Mouse (Mus musculus): ENCODE measurements around the gene Phip.

Gene Phip

DNA sequence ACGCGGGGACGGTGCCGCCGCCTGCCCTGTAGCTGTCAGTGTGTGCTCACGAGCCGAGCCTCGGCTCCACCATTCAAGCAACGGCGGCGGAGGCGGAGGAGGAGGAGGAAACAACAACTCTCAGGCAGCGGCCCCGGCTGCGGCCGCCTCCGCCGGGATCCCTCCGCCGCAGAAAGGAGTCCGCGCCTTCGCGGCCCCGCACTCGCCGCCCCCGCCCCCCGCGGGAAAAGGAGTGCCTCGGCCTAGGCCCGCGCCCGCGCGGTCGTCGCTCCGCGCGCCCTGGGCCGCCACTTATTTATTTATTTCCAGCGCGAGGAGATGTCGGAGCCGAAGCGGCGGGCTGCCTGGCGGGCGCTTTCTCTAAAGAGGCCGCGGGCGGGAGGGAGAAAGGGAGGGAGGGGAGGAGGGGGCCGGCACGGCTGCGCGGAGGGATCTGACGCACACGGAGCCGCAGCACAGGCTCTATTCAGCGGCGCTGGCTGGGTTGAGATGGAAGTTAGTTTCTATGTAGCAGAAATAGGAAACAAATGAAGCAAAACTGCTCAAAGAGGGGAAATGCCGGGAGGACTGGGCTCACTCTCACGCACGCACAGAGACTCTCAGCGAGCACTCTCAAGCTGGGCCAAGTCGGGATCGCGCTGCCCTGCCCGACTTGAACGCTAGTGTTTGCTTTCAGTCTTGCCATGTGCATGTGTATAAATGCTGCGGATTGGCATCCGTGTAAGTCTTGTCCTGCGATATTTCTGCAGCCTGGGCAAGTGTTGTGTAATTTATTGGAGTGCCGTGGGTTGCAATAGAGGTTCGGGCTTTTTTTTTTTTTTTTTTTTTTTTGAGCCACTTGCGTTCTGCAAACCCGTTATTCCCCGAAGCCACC is at the start of gene Phip:
Gene Phip, minus strand, starts transcription at position 175 of the 874 bp plus-strand sequence.
- peak; percentile 91 for DNase-seq (ENCODE audit: low read depth, low spot score)

- DNase-seq (ENCODE audit: low read depth, low spot score): no peak
These were observed 48.4 kb upstream of the Phip start for GRCm38 (mm10) chr9:83023724-83024123.

DNA sequence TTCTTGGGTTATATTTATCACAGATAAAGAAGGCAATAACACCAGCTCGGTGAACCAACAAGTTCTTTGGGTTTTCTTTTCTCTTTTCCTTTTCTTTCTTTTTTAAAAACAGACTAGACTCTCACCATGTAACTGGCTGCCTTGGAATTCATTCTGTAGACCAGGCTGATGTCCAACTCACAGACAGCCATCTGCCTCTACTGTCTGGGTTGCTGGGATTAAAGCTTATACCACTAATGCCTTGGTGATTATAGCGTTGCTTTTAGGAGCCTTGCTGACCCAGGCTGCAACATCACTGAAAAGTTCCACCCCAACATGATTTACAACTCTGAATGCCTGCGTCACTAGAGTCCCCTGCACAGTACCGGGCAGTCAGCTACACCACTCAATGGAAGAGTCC is 39.2 kb upstream of the Phip start:
- no peak for DNase-seq (ENCODE audit: low read depth, low spot score)

- DNase-seq (ENCODE audit: low read depth, low spot score): no peak
These were observed 33.0 kb upstream of the Phip start for GRCm38 (mm10) chr9:83008306-83008705.

GRCm38 (mm10) chr9:83001342-83001741 is 26.0 kb upstream of the Phip start:
- no peak for DNase-seq (ENCODE audit: low read depth, low spot score)

GRCm38 (mm10) chr9:82997765-82998500 is 22.6 kb upstream of the Phip start:
- no peak for DNase-seq (ENCODE audit: low read depth, low spot score)

- DNase-seq (ENCODE audit: low read depth, low spot score): no peak
These were observed 1.6 kb upstream of the Phip start for GRCm38 (mm10) chr9:82976936-82977335.

DNA sequence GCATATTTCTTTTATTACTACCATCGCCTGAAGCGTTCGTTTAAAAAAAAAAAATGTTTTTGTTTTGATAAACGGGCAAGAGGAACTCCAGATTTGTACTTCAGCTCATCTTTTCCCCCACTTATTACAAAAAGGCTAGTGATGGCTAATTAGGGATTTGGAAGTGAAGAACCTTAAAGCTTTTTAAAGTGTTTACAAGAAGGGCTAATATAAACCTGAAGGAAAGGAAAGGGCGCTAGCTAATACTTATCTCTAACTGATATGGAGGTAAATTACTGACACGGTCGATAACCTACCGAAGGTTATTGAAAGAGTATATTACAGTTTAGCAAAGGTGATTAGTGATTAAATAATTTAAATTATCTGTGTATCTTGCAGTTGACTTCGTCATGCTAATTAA is 903 bp upstream of the Phip start:
- no peak for DNase-seq (ENCODE audit: low read depth, low spot score)

DNA sequence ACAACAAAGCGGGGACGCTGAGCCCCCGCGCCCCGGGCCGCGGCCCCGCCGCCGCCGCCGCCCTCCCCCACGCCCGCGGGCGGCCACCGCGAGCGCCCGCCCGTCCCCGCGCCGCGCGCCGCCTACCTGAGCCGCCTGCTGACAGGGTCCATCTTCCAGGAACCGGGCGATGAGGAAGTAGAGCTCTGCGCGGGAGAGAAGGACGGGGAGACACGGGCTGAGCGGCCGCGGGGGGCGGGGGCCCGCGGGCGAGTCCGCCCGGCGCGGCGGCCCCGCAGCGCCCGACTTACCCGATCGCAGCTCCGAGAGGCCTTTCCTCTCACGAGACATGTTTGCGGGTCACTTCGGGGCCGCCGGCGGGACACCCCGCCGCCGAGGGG is 364 bp downstream of the Phip start:
- DNase-seq (ENCODE audit: low read depth, low spot score): no peak

DNA sequence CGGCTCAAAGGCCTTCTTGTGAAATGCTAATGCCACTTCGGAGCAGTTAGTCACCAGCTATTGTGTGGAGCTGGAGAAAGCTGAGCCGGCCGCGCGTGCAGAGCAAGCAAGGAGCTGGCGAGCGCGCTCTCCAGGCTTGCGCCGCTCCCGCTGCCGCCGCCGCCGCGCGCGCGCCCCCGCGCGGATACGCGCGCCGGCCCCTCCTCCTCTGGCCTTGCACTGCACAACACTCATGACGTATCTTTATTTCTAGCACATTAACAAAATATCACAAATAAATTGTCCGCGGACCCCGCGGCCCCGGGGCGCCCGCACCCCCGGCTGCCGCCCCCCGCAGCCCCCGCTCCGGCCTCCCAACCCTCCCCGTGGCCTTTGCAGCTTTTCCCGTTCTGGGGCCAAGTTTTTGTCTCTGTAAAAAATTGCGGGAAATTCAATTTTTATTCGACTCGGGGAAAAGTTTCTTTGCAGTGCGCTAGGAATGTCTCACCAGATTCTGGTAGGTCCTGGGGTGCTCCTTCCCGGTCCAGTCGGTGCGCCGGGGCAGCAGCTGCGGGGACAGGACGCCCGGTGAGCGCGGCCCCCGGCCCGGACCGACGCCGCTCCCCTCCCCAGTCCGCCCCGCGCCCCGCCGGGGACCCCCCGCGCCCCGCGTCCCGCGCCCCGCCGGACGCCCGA is 992 bp downstream of the Phip start:
- peak; percentile 79 for DNase-seq (ENCODE audit: low read depth, low spot score)

DNA sequence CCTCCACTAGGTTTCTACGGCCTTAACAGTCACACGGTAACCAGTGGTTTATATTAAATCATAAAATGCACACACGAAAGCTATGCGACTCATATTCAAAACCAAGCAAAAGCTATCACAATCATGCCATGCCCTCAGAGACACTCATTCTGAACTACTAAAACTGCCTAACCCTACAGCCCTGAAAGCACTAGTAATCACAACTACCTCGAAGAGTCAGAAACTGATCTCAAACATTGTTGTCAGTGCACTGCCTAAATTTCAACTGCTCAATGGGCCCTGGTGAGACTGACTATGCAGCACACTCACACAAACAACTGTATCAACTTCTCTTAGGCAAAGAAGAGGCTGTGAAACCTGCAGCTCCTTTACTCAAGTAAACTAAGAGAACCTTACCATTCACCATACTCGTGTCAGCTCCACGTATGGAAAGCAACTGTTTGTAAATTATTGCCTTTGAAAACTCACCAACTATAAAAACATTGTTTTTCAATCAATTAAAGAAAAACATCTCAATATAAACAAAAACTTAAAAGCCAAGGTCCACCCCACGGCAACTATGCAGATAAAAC is 1.9 kb downstream of the Phip start:
- DNase-seq (ENCODE audit: low read depth, low spot score): no peak

GRCm38 (mm10) chr9:82971433-82971832 is 3.9 kb downstream of the Phip start:
- no peak for DNase-seq (ENCODE audit: low read depth, low spot score)

- no peak for DNase-seq (ENCODE audit: low read depth, low spot score)
These were observed 8.2 kb downstream of the Phip start for GRCm38 (mm10) chr9:82967076-82967621.

GRCm38 (mm10) chr9:82963981-82964380 is 11.3 kb downstream of the Phip start:
- no peak for DNase-seq (ENCODE audit: low read depth, low spot score)

DNA sequence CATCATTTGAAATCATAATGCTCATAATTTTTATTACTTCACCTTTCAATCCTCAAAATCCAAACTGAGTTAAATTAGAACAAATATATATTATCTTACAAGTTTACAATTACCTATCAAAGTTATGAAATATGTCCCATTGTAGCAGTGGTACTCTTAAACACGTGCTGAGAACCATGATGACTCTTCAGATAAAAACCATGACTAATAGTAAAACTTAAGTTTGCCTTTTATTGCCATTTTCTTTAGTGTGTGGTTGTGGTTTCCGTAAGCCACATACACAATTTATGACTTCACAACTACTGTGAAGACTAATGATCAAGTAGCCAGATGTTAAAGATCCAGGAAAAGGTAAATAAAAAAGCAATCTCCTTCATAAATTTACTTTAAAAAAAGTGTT is 14.0 kb downstream of the Phip start:
- DNase-seq (ENCODE audit: low read depth, low spot score): no peak

GRCm38 (mm10) chr9:82955267-82955666 is 20.0 kb downstream of the Phip start:
- no peak for DNase-seq (ENCODE audit: low read depth, low spot score)

GRCm38 (mm10) chr9:82952330-82952729 is 23.0 kb downstream of the Phip start:
- DNase-seq (ENCODE audit: low read depth, low spot score): no peak

- no peak for DNase-seq (ENCODE audit: low read depth, low spot score)
These were observed 23.8 kb downstream of the Phip start for GRCm38 (mm10) chr9:82951435-82952004.

DNA sequence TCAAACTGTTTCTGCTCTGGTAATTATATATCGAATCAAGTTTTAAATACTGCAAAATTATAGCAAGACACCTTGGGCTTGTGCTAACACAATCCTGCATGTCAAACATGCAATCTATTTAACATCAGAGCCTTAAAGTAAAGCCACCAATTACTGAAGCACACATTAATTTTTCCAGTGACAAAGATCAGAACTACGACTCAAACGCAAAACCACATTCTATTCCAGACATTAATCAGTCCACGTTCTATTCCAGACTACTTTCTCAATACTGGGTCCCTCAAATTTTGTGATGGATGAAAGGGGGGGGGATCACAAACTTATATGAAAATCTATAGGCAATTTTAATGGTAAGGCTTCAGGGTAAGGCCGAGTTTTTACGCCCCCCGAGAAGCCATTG is 68.1 kb downstream of the Phip start:
- no peak for DNase-seq (ENCODE audit: low read depth, low spot score)

GRCm38 (mm10) chr9:82888645-82889044 is 86.7 kb downstream of the Phip start:
- DNase-seq (ENCODE audit: low read depth, low spot score): no peak

GRCm38 (mm10) chr9:82884177-82884576 is 91.1 kb downstream of the Phip start:
- DNase-seq (ENCODE audit: low read depth, low spot score): no peak
